Mouse (Mus musculus) lung, embryonic 14.5 days (tissue): ENCODE measurements around the gene Ccdc85a. TPM values are rescaled to one million over a fixed set of nuclear protein-coding genes. Genes with fewer than 3 reads are reported as not detected.

Experiments used
- ATAC-seq: fragments of 200-750 bp; cut with Nextera tagmentation; 2 replicates; pipeline ENCODE4 v1.8.0; 2017; ENCODE audit warnings: mild to moderate bottlenecking, moderate TSS enrichment, moderate library complexity; ENCODE audit not compliant: insufficient read depth
- DNase-seq: peaks from one replicate; pipeline ENCODE4 v3.0.0-alpha.2; 2015
- H3K27ac ChIP-seq: fragments of 300-500 bp; sonication (generic); 2 replicates; pipeline ENCODE4 v1.5.1; 2014; ENCODE audit warnings: low read depth, mild to moderate bottlenecking, moderate library complexity
- H3K27me3 ChIP-seq: fragments of 300-500 bp; sonication (generic); 2 replicates; pipeline ENCODE4 v1.6.1; 2014; ENCODE audit warnings: low read length, control low read depth; ENCODE audit not compliant: insufficient read depth
- H3K36me3 ChIP-seq: fragments of 300-500 bp; sonication (generic); 2 replicates; pipeline ENCODE4 v1.6.1; 2014; ENCODE audit warnings: control low read depth; ENCODE audit not compliant: insufficient read depth
- H3K4me1 ChIP-seq: fragments of 300-500 bp; sonication (generic); 2 replicates; pipeline ENCODE4 v1.6.1; 2014; ENCODE audit warnings: antibody characterized with exemption, control low read depth; ENCODE audit not compliant: insufficient read depth
- H3K4me2 ChIP-seq: fragments of 300-500 bp; sonication (generic); 2 replicates; pipeline ENCODE4 v1.6.1; 2014; ENCODE audit warnings: mild to moderate bottlenecking
- H3K4me3 ChIP-seq: fragments of 300-500 bp; sonication (generic); 2 replicates; pipeline ENCODE4 v1.5.1; 2014; ENCODE audit warnings: low read depth, low read length
- H3K9ac ChIP-seq: fragments of 300-500 bp; sonication (generic); 2 replicates; pipeline ENCODE4 v1.6.1; 2014
- H3K9me3 ChIP-seq: fragments of 300-500 bp; sonication (generic); 2 replicates; pipeline ENCODE4 v1.6.1; 2016; ENCODE audit warnings: low read depth, low read length, control low read depth
- CTCF ChIP-seq: IDR thresholded peaks from 2 replicates; pipeline ENCODE4 v1.5.1; 2016; ENCODE audit warnings: antibody characterized with exemption, low read depth
- WGBS: fragments of 180-500 bp; shearing (Covaris S2); extraction: QIAGEN DNeasy Blood & Tissue Kit; methylation state at CpG from one replicate; pipeline ENCODE4 v1.1.7; 2014; 5-methylcytosine and 5-hydroxymethylcytosine counted together
- polyA plus RNA-seq: library from polyadenylated mRNA; unstranded; fragments of >200 nt; fragmentation: Nextera tagmentation; extraction: Ambion mirVana; gene quantifications from 2 replicates; pipeline ENCODE4 v1.2.1, GENCODE M21; 2014

Gene Ccdc85a
- polyA plus RNA-seq, 1 experiment from 2014 or later: 4.4 TPM

DNA sequence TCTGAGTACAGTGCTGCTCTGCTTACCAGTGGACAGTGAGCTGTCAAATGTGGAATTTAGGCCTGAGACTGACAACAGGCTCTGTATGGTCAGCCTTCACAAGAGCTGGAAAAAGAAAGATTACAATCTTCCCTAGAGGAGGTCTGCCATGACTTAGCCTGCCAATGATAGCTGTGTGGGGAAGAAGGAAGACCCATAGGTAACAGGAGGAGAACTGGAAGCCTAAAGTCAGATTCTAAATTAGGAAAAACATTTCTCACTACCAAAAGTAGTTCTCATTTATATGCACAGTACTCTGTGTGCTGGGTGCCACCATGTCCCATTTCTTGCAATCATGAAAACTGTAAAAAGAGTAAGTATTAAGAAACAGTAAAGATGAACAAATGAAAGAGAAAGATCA is 90.8 kb downstream of the Ccdc85a start:
- no peaks in the 10 kb centered on the region for H3K36me3 ChIP-seq

DNA sequence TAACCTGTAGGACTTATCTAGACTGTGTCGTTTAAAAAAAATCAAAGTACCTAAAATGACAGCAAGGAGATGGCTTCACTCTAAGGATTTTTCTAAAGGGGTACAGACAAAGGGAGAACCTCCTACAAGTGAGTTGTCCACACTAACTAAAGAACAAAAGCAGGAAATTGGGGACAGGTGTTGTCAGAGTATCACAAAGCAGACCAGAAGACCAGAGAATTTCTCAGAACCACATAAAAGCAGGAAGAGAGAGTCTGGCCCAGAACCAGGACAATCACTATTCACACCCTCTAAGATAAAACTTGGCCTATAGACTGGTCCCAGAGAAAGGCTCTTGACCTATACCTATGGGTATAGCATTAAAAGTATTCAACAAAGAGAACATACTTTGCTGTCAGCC is 92.8 kb downstream of the Ccdc85a start:
- DNase-seq (no peak), ATAC-seq (no peak)
- Histone ChIP-seq H3K9ac (no peak overlapping the region), H3K4me3 (no peak overlapping the region), H3K27me3 (no peaks in the 10 kb centered on the region), H3K4me1 (no peaks in the 10 kb centered on the region), H3K4me2 (no peak overlapping the region), H3K27ac (no peak overlapping the region), H3K9me3 (no peaks in the 10 kb centered on the region), H3K36me3 (no peaks in the 10 kb centered on the region)
- no peak for TF ChIP-seq CTCF
- WGBS: 76% methylated on average over 1 of the region's 1 CpGs

More for the DNA sequence above, 90.8 kb downstream of the Ccdc85a start:
- H3K27me3 ChIP-seq: no peaks in the 10 kb centered on the region
- H3K27ac ChIP-seq: no peak overlapping the region
- H3K4me3 ChIP-seq: no peak overlapping the region
- no peak overlapping the region for H3K4me2 ChIP-seq
- DNase-seq (no peak), ATAC-seq (no peak)
- no peaks in the 10 kb centered on the region for H3K9me3 ChIP-seq
- no peak for TF ChIP-seq CTCF
- H3K4me1 ChIP-seq: no peaks in the 10 kb centered on the region
- H3K9ac ChIP-seq: no peak overlapping the region

- Histone ChIP-seq H3K9me3 (no peaks in the 10 kb centered on the region), H3K4me1 (no peaks in the 10 kb centered on the region)
- 63% methylated on average over 4 of the region's 4 CpGs for WGBS
Measured at GRCm38 (mm10) chr11:28484083-28484729, 99.9 kb downstream of the Ccdc85a start.

GRCm38 (mm10) chr11:28477088-28477487 is 107.0 kb downstream of the Ccdc85a start:
- Histone ChIP-seq H3K27me3 (no peaks in the 10 kb centered on the region), H3K4me1 (no peaks in the 10 kb centered on the region), H3K9me3 (no peaks in the 10 kb centered on the region), H3K4me2 (no peak overlapping the region), H3K9ac (no peak overlapping the region), H3K27ac (no peak overlapping the region), H3K4me3 (no peak overlapping the region), H3K36me3 (no peaks in the 10 kb centered on the region)
- DNase-seq: no peak
- WGBS: 93% methylated on average over 1 of the region's 1 CpGs
- no peak for TF ChIP-seq CTCF
- ATAC-seq: no peak

More at GRCm38 (mm10) chr11:28484083-28484729, 99.9 kb downstream of the Ccdc85a start:
- Histone ChIP-seq H3K4me2 (no peak overlapping the region), H3K27me3 (no peaks in the 10 kb centered on the region), H3K36me3 (no peaks in the 10 kb centered on the region), H3K4me3 (no peak overlapping the region), H3K9ac (no peak overlapping the region), H3K27ac (no peak overlapping the region)
- TF ChIP-seq CTCF: no peak
- ATAC-seq: no peak
- DNase-seq: no peak

- TF ChIP-seq CTCF: no peak
- H3K27me3 ChIP-seq: no peaks in the 10 kb centered on the region
- H3K4me2 ChIP-seq: no peak overlapping the region
- DNase-seq (no peak), ATAC-seq (no peak)
- no peaks in the 10 kb centered on the region for H3K4me1 ChIP-seq
- H3K27ac ChIP-seq: no peak overlapping the region
- no peaks in the 10 kb centered on the region for H3K9me3 ChIP-seq
- H3K4me3 ChIP-seq: no peak overlapping the region
- no peak overlapping the region for H3K9ac ChIP-seq
- no peaks in the 10 kb centered on the region for H3K36me3 ChIP-seq
Measured at GRCm38 (mm10) chr11:28465726-28466125, 118.4 kb downstream of the Ccdc85a start.

DNA sequence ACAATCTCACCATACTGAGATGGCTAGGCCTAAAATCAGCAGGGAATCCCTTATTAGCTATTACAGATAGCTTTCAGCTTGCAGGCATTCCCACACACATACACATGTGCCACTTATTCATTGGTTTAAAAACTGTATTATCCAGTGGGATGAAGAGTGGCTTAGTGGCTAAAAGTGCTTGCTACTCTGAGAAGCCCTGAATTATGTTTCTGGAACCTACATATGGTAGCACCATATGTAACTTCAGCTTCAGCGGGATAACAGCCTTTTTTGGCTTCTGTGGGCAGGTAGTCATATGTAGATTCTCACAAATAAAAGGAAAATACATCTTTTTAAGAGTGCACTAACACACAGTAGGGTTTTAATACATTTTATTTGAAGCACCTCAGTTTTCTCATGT is 119.2 kb downstream of the Ccdc85a start:
- ATAC-seq (no peak), DNase-seq (no peak)
- WGBS: 79% methylated on average over 1 of the region's 1 CpGs
- no peak for TF ChIP-seq CTCF
- H3K27ac ChIP-seq: no peak overlapping the region
- no peaks in the 10 kb centered on the region for H3K4me1 ChIP-seq
- no peaks in the 10 kb centered on the region for H3K9me3 ChIP-seq
- no peaks in the 10 kb centered on the region for H3K36me3 ChIP-seq
- H3K4me2 ChIP-seq: no peak overlapping the region
- no peak overlapping the region for H3K9ac ChIP-seq
- H3K4me3 ChIP-seq: no peak overlapping the region
- no peaks in the 10 kb centered on the region for H3K27me3 ChIP-seq

GRCm38 (mm10) chr11:28459165-28459564 is 125.0 kb downstream of the Ccdc85a start:
- Histone ChIP-seq H3K27me3 (no peaks in the 10 kb centered on the region), H3K36me3 (no peaks in the 10 kb centered on the region), H3K9ac (no peak overlapping the region), H3K27ac (no peak overlapping the region), H3K4me3 (no peak overlapping the region), H3K4me2 (no peak overlapping the region), H3K4me1 (no peaks in the 10 kb centered on the region), H3K9me3 (no peaks in the 10 kb centered on the region)
- no peak for TF ChIP-seq CTCF
- WGBS: 70% methylated on average over 1 of the region's 1 CpGs
- no peak for ATAC-seq
- no peak for DNase-seq

DNA sequence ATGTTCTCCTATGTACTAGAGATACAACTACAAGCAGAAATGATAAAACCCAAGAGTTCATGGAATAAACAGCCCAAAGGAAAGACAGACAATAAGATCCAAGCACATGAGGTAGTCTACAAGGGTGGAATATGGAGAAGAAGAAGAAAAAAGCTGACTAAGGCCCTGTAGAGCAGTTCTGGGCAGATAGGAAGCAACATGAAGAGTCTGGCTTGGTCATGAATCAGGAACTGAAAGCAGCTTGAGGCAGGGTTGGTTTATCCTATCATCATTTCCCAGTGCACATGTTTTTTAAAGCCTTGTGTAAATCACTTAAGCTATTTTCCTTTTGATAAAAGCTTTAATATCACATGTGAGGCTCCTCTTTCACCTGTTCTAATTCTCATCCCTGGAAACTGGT is 144.2 kb downstream of the Ccdc85a start:
- H3K4me3 ChIP-seq: no peak overlapping the region
- ATAC-seq (no peak), DNase-seq (no peak)
- H3K9me3 ChIP-seq: no peaks in the 10 kb centered on the region
- H3K4me1 ChIP-seq: no peaks in the 10 kb centered on the region
- no peak overlapping the region for H3K4me2 ChIP-seq
- no peaks in the 10 kb centered on the region for H3K36me3 ChIP-seq
- TF ChIP-seq CTCF: no peak
- no peaks in the 10 kb centered on the region for H3K27me3 ChIP-seq
- H3K27ac ChIP-seq: no peak overlapping the region
- H3K9ac ChIP-seq: no peak overlapping the region
